Mouse (Mus musculus) erythroblast, embryonic 14.5 days (primary cell): Measurements from ENCODE around the gene Cdh1. TPM values are rescaled to one million over a fixed set of nuclear protein-coding genes. Genes with fewer than 3 reads are reported as not detected.

Experiments
- H3K27me3 ChIP-seq: 2 replicates; pipeline ENCODE4 v1.6.1; 2012; ENCODE audit warnings: inconsistent platforms; ENCODE audit not compliant: control insufficient read depth
- H3K36me3 ChIP-seq: 2 replicates; pipeline ENCODE4 v1.6.1; 2012; ENCODE audit warnings: mild to moderate bottlenecking, inconsistent platforms; ENCODE audit not compliant: control insufficient read depth
- H3K4me1 ChIP-seq: 2 replicates; pipeline ENCODE4 v1.6.1; 2012; ENCODE audit warnings: inconsistent platforms; ENCODE audit not compliant: control insufficient read depth
- H3K4me3 ChIP-seq: replicated peaks from 2 replicates; pipeline ENCODE3; 2012; ENCODE audit warnings: moderate library complexity, mild to moderate bottlenecking, inconsistent platforms
- H3K9me3 ChIP-seq: 2 replicates; pipeline ENCODE4 v1.6.1; 2012; ENCODE audit warnings: low read length, inconsistent platforms, mixed read lengths; ENCODE audit not compliant: control insufficient read depth
- GATA1 ChIP-seq: IDR thresholded peaks from 2 replicates; pipeline ENCODE4 v1.6.1; 2012; ENCODE audit warnings: low read length, inconsistent platforms, mixed read lengths
- TAL1 ChIP-seq: IDR thresholded peaks from 3 replicates; pipeline ENCODE4 v1.6.1; 2012; ENCODE audit warnings: low read length, inconsistent platforms, mixed read lengths
- polyA plus RNA-seq: library from polyadenylated mRNA; stranded (reverse); fragments of >175 nt; gene quantifications from 2 replicates; pipeline ENCODE4 v1.2.3, GENCODE M21; 2012

Gene Cdh1
- polyA plus RNA-seq, 1 experiment, result not detected

DNA sequence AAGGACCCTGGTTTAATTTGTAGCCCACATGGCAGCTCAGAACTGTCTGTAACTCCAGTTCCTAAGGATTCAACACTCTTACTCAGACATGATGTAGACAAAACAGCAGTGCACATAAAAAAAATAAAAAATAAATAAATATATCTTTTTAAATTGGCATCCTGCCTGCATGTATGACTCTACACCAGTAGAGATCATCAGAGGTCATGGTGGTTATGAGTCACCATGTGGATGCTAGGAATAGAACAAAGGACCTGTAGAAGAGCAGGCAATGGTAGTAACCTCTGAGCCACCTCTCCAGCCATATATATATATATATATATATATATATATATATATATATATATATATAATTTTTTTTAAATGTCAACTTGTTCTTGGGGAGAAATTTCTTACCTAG, 52.9 kb downstream of the Cdh1 start:
- H3K27me3 ChIP-seq, result no peaks in the 10 kb centered on the region
- no peaks in the 10 kb centered on the region for H3K4me1 ChIP-seq
- no peaks in the 10 kb centered on the region for H3K9me3 ChIP-seq
- no peaks in the 10 kb centered on the region; the same call in 1 of the 2 replicates for H3K36me3 ChIP-seq
- no peak for TF ChIP-seq GATA1
- TF ChIP-seq TAL1, result no peak
- no peak overlapping the region for H3K4me3 ChIP-seq

DNA sequence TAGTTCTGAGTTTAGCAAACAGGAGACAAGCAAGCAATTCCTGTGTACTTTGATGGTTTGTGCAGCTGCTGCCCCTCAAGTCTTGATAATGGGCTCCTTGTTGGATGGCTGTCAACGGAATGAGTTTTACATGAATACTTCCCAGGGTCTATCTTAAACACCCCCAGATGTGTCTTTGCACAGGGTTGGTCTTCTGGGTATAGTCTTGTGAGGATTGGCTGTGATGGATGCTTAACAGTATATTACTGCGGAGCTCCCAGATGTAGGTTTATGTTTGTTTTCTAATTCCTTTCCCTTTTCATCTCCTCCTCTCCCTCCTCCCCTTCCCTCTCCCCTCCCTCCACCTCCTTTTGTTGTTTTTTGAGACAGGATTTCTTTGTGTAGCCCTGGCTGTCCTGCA, 69.6 kb downstream of the Cdh1 start:
- no peak overlapping the region for H3K4me3 ChIP-seq
- H3K36me3 ChIP-seq, result no peaks in the 10 kb centered on the region; the same call in 1 of the 2 replicates
- H3K9me3 ChIP-seq, result no peaks in the 10 kb centered on the region; the same call in 1 of the 2 replicates
- no peak for TF ChIP-seq GATA1
- no peak for TF ChIP-seq TAL1
- no peaks in the 10 kb centered on the region for H3K27me3 ChIP-seq
- peaks cover 2% of the 10 kb centered on the region; the same call in 1 of the 2 replicates for H3K4me1 ChIP-seq

DNA sequence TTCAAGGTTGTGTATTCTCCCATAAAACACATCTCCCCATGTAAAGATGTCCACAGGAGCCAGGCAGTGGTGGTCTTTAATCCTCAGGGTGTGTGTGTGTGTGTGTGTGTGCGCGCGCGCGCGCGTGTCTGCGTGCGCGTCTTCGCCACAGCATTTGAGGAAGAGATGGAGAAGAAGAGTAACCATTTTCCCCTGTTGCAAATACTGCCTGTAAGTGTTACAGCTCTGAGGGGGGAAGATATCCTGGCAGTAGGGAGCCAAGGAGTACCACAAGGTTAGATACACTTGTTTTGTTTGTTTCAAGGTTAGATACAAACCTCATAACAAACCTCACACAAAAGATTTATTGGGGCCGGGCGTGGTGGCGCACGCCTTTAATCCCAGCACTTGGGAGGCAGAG, 71.2 kb downstream of the Cdh1 start:
- Histone ChIP-seq H3K4me1 (peaks cover 2% of the 10 kb centered on the region; the same call in 1 of the 2 replicates), H3K9me3 (no peaks in the 10 kb centered on the region), H3K4me3 (no peak overlapping the region), H3K36me3 (no peaks in the 10 kb centered on the region), H3K27me3 (no peaks in the 10 kb centered on the region)
- TF ChIP-seq TAL1 (no peak), GATA1 (no peak)

DNA sequence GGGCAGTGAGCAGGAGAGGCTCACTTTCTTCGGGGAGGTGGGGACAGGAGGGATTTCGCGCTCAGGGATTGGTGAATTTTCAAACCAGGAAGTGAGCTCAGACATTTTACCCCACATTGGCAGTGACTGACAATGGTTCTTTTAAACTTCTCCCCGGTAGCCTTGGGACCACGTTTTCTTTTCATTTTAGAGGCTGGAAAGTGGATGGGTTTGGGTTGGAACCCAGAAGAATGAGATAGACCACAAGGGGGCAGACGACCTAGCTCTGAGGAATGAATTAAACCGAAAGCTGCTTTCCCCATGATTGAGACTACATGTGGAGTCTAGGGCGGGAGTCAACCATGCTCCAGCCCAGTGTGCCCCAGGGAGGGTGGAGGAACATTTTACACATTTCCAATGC, 71.7 kb downstream of the Cdh1 start:
- Histone ChIP-seq H3K4me1 (peaks cover 2% of the 10 kb centered on the region; the same call in 1 of the 2 replicates), H3K4me3 (no peak overlapping the region), H3K9me3 (no peaks in the 10 kb centered on the region), H3K36me3 (no peaks in the 10 kb centered on the region), H3K27me3 (no peaks in the 10 kb centered on the region)
- no peak for TF ChIP-seq GATA1
- TF ChIP-seq TAL1, result no peak

DNA sequence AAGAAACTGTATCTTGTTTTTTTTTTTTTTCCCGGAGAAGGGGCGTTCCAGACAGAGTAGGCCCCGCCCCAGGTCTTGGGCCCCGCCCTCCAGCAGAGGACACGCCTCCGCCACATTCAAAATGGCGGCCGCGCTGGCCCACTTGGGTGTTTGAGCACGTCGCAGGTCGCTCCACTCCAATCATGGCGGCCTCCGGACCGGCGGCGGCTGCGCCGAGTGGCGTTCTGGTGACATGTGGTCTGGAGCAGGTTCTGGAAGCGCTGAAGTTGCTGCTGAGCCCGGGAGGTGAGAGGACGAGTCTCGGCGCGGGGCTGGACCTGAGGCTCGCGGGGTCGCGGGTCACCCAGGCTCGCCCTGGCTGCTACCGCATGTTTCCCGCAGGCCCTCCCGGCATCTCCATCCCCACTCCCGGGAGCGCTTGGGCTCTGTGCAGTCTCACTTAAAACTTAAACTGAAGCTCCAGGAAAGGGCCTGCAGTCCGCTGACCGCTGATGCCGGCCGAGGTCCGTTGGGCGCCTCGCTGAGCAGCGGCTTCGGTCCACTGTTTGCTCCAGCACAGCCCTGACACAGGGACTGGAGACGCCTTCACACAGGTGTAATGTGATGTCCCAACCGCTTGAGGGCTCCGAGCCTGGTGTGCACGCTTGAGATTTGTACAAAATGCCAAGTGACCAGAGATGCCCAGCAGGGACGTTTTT, 80.0 kb downstream of the Cdh1 start, which contains the start of gene Tango6:
Tango6 (plus strand) TSS at position 98 of the 698 bp plus-strand sequence.
- no peaks in the 10 kb centered on the region for H3K27me3 ChIP-seq
- peak within 1 kb of the TSS; percentile 85 for H3K4me3 ChIP-seq
- no peaks in the 10 kb centered on the region for H3K9me3 ChIP-seq
- no peak for TF ChIP-seq TAL1
- no peak for TF ChIP-seq GATA1
- no peaks in the 10 kb centered on the region for H3K36me3 ChIP-seq
- peaks cover 12% of the 10 kb centered on the region for H3K4me1 ChIP-seq

DNA sequence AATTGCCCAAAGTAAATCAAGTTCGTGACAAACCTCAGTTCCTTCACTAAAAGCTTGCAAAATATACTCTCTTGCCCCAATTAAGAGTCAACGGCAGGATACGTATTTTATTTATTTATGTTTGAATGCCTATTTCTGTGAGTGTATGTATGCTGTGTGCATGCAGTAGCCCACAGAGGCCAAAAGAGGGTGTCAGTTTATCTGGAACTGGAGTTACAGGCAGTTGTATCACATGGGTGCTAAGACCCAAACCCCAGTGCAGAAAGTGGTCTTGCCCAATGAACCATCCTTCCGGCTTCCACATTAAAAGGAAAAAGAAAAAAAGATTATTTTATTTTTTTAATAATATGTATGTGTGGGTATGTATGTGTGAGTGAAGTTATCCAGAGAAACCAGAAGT, 81.2 kb downstream of the Cdh1 start:
- Histone ChIP-seq H3K4me3 (no peak overlapping the region), H3K4me1 (peaks cover 12% of the 10 kb centered on the region), H3K36me3 (no peaks in the 10 kb centered on the region; the same call in 1 of the 2 replicates), H3K9me3 (no peaks in the 10 kb centered on the region), H3K27me3 (no peaks in the 10 kb centered on the region)
- TF ChIP-seq GATA1 (no peak), TAL1 (no peak)

DNA sequence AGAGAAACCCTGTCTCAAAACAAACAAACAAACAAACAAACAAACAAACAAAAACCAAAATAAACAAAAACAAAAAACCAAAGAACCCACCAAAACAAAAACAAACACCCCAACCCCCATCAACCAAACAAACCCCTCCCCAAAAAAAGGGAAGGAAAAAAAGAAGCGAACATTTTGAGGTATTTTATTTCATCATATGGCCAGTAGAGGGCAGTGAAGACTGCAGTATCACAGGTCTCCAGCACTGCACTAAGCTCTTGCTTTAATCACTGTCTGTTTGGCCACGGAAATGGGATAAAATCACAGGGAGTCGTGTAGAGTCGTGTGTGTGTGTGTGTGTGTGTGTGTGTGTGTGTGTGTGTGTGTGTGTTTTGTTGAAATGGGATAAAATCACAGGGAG, 84.3 kb downstream of the Cdh1 start:
- Histone ChIP-seq H3K36me3 (peaks cover 6% of the 10 kb centered on the region), H3K4me1 (peaks cover 12% of the 10 kb centered on the region), H3K9me3 (no peaks in the 10 kb centered on the region), H3K27me3 (no peaks in the 10 kb centered on the region), H3K4me3 (no peak overlapping the region)
- TF ChIP-seq GATA1, result no peak
- no peak for TF ChIP-seq TAL1

DNA sequence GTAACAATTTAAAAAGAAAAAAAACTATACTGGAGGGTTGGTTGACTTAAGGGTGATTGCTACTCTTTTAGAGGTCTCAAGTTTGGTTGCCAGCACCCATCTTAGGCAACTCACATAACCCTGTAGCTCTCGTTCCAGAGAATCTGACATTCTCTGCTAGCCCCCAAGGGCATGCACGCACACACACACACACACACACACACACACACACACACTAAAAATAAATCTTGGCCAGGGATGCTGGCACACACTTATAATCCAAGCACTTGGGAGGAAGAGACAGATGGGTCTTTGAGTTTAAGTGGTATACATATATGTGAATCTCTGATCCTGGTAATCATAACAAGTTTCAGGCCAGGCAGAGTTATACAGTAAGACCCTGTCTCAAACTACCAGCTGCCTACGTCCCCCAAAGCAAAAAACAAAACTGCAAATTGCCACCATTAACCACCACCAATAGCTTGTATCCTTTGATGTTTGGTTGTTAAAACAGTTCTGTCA, 94.6 kb downstream of the Cdh1 start:
- Histone ChIP-seq H3K9me3 (no peaks in the 10 kb centered on the region), H3K27me3 (no peaks in the 10 kb centered on the region), H3K36me3 (peaks cover 40% of the 10 kb centered on the region), H3K4me3 (no peak overlapping the region), H3K4me1 (no peaks in the 10 kb centered on the region)
- no peak for TF ChIP-seq GATA1
- TF ChIP-seq TAL1, result no peak

DNA sequence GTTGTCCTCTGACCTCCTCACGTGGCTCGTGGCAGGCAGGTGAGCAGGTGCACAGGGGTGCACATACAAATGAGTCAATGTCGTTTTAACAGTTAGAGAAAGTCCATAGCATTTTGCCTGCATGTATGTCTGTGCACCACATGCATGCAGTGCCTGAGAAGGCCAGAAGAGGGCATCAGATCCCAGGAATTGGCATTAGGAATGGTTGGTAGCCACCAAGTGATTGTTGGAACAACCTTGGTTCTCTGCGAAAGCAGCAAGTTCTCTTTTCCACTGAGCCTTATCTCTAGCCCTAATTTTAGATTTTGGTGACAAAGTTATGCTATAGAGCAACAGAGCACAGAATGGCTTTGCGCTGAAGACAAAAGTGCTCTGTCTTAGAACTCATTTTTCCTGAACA, 96.4 kb downstream of the Cdh1 start:
- H3K27me3 ChIP-seq, result no peaks in the 10 kb centered on the region
- H3K4me1 ChIP-seq, result no peaks in the 10 kb centered on the region
- TF ChIP-seq TAL1 (no peak), GATA1 (no peak)
- H3K36me3 ChIP-seq, result peaks cover 40% of the 10 kb centered on the region
- H3K9me3 ChIP-seq, result no peaks in the 10 kb centered on the region
- no peak overlapping the region for H3K4me3 ChIP-seq

DNA sequence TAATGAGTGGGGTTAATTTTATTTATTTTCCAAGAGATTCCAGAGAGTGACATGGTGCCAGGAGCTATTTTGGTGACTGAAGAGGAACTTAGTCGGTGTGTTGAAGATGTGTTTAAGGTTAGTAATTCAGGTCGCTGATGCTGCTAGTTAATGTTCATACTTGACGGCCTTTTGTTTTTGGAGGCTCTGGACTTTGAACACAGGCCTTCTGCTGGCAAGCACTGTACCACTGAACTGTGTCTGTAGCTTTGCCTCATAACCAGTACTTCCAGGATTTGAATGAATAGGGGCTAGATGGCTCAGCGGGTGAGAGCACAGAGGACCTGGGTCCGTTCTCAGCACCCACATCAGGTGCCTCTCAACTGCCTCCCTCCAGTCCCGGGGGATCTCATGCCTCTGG, 97.0 kb downstream of the Cdh1 start:
- H3K36me3 ChIP-seq, result peaks cover 39% of the 10 kb centered on the region

More for the DNA sequence above, 97.0 kb downstream of the Cdh1 start:
- Histone ChIP-seq H3K9me3 (no peaks in the 10 kb centered on the region), H3K27me3 (no peaks in the 10 kb centered on the region), H3K4me3 (no peak overlapping the region), H3K4me1 (no peaks in the 10 kb centered on the region)
- TF ChIP-seq GATA1 (no peak), TAL1 (no peak)
